Mouse (Mus musculus): ENCODE data around the gene Sstr3.

Gene Sstr3

DNA sequence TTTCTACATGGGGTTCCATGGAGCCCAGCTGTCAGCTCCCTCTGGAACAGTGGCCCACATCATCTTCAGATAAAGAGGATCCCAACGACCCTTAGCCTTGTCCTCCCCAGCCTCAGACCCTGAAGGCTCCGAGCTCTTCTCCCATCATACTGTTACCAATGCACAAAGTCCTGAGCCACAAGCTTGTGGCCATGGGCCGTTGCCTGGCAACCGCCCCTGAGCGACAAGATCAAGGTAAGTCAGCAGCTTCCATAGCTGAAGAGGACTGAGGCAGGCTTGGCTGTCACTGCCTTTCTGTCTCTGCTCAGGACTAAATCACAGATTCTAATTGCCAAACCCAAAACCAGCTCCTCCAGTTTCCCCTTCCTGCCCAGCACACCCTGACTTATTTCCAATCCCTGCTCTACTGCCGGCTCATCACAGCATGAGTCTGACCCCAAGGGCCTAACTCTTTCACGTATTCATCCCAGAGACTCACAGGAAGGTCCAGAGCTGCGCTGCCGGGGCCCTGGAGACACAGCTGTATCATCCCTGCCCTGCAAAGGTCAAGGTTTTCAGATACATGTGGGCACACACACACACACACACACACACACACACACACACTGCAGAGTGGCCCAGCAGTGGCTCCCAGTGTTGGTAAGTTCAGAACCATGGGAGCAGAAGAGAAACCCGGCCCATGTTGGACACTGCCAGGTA lies 8.6 kb downstream of the Sstr3 start:
- in situ Hi-C loops (cut with MboI; ENCODE audit: low pct_unique_long_range_greater_than_20kb in 1 of 2, low sequenced_read_pairs in 2 of 2, unreplicated experiment in 1 of 2) = loop anchor here in 1 of 2 experiments (5.0 kb wide), 1 partner anchor 184 kb away; no protein-coding TSS in a partner anchor

DNA sequence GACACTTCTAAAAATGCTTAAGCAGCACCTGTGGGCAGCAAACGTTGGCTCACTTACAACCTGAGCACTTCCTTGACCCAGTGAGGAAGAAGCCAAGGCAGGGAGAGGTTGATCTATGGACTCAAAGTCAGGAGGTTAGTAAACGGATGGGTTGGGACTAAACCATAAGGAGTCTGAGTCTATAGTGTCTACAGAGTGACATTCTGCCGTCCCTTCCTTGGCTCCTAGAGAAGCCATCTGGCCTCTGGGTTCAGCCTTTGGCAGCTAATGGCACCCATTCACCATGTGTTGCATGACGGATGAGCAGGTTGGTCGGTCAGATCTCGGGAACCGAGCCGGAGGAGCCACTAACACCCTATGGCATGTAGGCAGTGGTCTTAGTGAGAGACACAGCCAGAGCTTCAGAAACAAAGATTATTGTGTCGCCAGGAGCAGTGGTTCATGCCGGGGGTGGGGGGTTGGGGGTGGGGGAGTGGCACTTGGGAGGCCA lies 11.1 kb downstream of the Sstr3 start:
- in situ Hi-C loops (cut with MboI; ENCODE audit: low pct_unique_long_range_greater_than_20kb in 1 of 2, low sequenced_read_pairs in 2 of 2, unreplicated experiment in 1 of 2) = no loop called here

DNA sequence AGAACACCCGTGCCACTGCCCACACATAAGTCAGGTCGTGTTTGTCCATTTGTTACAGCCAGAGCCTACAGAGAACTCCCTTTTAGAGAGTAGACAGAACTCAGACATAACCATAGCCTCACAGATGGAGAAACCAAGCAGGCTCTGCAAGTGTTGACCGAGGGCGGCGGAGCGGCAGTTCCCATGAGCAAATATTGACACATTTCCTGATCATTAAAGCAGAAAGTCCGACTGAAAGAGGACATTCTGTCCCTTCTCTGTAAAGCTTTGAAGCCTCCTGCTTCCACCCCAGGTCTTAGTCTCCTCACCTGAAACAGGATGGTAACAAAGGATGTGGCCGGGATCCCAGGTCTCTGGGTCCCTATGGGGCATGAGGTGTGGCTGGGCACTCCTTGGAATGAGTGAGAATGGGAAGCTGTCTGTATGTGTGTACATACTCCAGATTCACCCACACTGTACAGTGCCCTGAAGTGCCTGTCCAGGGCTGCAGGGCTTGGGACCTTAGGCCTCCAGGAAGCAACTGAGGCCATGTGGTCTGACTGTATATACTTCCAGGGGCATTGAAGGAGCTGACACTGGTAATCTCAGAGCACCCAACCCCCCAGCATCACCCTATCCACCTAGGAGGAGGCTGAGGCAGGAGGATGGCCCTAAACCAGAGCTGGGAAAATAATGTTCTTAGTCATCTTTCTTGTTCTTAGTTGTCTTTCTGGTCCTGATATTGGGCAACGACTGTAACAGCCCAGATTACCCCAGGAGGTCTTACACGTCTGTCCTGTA lies 11.7 kb downstream of the Sstr3 start:
- in situ Hi-C loops (cut with MboI; ENCODE audit: low pct_unique_long_range_greater_than_20kb in 1 of 2, low sequenced_read_pairs in 2 of 2, unreplicated experiment in 1 of 2) = no loop called here

DNA sequence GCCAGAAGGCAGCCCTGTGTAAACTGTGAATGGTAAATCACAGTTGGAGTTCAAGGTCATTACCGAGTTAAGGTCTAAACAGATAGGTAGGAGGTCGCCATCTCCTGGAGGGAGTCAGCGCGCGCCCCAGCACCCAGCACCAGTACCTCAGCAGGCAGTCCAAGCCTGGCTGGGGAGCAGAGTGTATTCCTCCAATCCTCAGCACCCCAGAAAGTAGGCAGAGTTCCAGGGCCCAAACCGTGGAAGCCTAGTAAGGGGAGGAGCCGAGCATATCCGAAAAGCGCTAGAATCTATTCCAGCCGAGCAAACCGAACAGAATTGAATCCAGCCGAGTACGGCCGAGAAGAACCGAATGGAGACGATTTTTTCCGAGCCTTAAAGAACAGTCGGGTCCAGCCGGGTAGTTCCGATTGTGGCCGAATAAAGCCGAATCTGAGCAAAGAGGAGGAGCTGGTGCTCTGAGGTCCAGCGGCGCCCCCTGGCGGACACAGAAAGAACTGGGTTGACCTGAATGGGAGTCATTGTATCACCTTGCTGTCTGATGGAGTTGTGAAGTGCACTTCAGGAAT lies 12.5 kb downstream of the Sstr3 start:
- in situ Hi-C loops (cut with MboI; ENCODE audit: low pct_unique_long_range_greater_than_20kb in 1 of 2, low sequenced_read_pairs in 2 of 2, unreplicated experiment in 1 of 2) = no loop called here

DNA sequence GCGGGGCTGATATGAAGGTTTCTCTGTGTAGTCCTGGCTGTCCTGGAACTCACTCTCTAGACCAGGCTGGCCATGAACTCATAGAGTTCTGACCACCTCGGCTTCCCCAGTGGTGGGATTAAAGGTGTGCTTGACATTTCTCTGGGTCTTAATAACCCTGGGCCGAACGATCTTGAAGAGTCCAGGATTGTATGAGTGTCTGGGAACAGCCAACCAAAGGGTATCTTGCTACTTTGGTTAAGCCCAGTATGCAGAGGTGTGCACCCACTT lies 13.1 kb downstream of the Sstr3 start:
- in situ Hi-C loops (cut with MboI; ENCODE audit: low pct_unique_long_range_greater_than_20kb in 1 of 2, low sequenced_read_pairs in 2 of 2, unreplicated experiment in 1 of 2) = no loop called here

DNA sequence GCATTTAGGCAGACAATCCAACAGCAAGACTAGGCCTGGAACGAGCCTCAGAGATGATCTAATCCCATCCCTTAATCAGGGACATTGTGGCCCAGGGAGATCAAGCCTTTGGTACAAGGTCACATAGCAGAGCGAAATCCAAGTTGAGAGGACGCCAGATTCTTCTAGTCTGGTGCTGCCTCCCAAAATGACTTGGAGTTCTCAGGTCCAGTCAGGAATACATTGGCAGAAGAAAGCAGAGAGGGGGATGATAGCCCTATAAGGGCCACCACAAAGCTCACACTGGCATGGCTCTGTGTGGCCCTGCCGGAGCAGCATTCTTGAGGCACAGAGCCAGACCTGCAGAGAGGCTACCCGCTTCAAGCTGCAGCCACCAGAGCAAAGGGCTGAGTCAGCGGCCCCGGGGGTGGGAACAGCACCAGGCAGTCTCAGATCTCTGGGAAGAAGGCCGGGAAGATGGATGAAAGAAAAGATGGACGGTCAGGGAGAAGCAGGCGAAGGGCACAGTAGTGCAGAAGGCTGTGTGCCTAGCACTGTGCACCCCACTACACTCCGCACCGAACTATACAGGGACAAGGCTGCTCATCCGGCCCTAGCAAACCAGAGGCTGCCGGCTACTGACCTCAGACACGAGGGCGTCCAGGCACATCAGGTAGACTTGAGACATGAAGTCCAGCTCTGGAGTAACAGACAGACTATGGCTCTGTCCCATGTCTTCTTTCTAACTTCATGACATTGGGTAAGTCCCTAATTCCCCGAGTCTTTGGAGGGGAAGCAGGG lies 13.6 kb downstream of the Sstr3 start, which contains the start of gene C1qtnf6:
C1qtnf6 (minus strand) TSS at position 746 of the 780 bp plus-strand sequence.
- in situ Hi-C loops (cut with MboI; ENCODE audit: low pct_unique_long_range_greater_than_20kb in 1 of 2, low sequenced_read_pairs in 2 of 2, unreplicated experiment in 1 of 2) = no loop called here

DNA sequence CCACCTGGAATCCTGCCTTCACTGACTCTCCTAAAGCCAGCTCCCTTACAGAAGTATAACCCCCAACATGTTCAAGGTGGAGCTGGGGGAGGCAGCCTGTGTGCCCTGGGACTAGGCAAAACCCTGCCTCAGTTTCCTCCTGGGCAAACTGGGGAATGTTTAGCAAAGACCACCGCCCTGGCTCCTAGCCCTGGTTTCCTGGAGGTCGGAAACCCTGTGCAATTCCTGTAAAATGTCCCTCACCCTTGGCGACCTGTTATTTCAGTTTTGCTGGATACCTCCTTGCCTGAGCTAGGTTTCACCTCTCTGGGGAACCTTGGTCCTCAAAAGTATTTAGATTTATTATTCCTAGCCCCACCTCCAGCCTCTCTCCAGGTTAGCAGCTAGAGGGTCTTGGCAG lies 14.3 kb downstream of the Sstr3 start:
- in situ Hi-C loops (cut with MboI; ENCODE audit: low pct_unique_long_range_greater_than_20kb in 1 of 2, low sequenced_read_pairs in 2 of 2, unreplicated experiment in 1 of 2) = no loop called here

DNA sequence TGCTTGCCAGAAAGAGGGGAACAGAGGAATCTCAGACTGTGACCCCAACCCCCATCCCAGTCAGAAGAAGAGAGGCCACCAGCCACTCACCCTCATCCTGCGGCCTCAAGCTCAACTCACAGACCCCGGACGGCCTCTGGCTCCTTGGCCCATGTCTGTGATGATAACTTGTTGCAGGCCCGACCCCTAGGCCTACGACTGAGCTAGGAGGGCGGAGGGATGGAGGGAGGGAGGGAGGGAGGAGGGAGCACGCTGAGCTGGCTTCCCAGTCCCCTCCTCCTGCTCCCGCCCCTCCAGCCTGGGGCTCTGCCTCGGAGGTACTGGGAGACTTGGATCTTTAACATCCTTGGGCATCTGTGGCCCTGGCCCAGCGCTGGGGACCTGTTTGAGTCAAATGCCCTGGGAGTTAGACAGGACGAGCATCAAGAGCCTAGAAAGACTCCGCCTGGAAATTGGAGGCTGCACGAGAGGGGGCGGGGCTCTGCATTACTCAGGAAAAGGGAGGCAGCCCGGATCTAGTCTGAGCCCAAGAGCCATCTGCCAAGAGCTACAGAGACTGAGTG lies 15.0 kb downstream of the Sstr3 start:
- in situ Hi-C loops (cut with MboI; ENCODE audit: low pct_unique_long_range_greater_than_20kb in 1 of 2, low sequenced_read_pairs in 2 of 2, unreplicated experiment in 1 of 2) = no loop called here

DNA sequence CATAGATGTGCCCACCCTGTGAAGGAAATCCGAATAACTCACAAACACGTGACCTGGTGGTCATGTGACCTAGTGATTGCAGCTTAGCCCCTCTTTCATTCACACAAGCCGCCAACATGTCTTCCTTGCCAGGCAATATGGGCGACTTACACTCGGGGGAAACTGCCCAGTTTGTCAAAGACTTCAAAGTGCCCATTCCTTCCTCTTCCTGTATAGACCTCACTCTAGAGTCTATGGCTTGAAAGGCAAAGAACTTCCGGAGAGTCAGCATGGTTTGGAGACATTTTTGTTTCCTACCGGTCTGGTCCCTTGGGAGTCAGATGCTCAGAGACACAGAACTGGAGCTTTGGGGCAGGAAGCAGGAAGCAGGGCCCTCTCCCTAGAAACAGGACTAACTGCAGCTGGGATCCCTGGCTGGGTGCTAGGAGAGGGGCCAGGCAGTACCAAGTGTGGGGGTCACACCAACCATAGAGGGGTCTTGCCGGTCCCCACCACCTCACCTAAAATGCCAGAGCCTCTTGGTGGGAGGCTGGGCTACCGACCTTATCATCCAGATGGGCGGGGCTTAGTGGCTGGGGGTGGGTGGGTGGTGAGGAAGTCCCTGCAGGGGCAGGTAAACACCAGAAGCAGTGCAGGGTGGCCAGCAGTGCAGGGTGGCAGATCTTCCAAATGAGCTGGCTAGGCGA lies 15.6 kb downstream of the Sstr3 start:
- in situ Hi-C loops (cut with MboI; ENCODE audit: low pct_unique_long_range_greater_than_20kb in 1 of 2, low sequenced_read_pairs in 2 of 2, unreplicated experiment in 1 of 2) = no loop called here

DNA sequence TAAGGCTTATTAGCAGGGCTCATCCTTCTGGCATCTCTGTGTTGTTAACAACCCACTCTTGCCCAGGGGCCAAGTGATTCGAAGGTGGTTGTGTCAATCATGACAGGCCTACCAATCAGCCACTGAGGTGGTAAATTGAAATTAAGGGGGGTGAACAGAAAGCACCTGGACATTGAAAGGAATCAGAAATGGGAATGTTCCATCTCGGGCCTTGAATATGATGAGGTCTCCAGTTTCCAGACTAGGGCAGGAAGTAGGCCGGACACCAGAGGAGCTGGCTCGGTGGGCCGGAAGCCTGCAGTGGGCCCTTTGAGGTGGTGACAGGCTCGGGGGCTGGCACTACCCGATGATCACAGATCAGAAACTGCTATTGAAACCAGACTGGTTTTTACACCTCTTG lies 16.5 kb downstream of the Sstr3 start:
- in situ Hi-C loops (cut with MboI; ENCODE audit: low pct_unique_long_range_greater_than_20kb in 1 of 2, low sequenced_read_pairs in 2 of 2, unreplicated experiment in 1 of 2) = no loop called here

DNA sequence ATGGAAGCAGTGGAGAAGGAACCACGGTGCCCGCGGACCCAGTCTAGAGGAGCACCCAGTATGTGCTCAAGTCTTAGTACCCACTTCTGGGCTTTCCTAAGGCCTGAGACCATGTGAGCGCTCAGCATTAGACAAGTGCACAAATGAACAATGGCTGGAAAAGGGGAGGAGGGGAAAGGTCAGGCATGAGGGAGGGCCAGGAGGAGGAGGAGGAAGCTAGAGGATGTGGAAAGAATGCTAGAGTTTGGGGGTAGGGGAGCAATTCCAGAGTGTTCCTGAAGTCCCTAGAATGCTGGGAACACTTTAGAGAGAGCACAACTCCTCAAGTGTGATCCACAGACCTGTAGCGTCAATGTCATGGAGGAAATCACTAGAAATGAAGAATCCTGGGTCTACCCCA lies 20.3 kb downstream of the Sstr3 start:
- in situ Hi-C loops (cut with MboI; ENCODE audit: low pct_unique_long_range_greater_than_20kb in 1 of 2, low sequenced_read_pairs in 2 of 2, unreplicated experiment in 1 of 2) = no loop called here

DNA sequence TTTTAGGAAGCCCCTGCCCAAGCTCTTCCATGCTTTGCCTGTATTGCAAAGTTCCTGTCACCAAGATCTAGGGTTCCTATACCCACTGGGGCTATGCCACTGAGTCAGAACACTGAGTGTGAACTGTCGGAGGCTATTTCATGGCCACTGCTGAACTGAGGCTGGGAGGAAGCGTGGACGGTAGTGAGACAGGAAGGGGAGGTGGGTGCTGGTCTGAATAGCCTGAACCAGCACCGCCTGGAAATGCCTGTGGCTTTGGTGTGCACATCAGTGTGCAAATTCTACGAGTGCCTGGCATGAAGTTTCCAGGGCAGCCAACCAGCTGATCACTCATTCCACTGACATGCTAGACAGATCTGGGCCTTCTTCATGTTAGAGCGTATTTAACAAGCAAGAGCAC lies 22.6 kb downstream of the Sstr3 start:
- in situ Hi-C loops (cut with MboI; ENCODE audit: low pct_unique_long_range_greater_than_20kb in 1 of 2, low sequenced_read_pairs in 2 of 2, unreplicated experiment in 1 of 2) = no loop called here

DNA sequence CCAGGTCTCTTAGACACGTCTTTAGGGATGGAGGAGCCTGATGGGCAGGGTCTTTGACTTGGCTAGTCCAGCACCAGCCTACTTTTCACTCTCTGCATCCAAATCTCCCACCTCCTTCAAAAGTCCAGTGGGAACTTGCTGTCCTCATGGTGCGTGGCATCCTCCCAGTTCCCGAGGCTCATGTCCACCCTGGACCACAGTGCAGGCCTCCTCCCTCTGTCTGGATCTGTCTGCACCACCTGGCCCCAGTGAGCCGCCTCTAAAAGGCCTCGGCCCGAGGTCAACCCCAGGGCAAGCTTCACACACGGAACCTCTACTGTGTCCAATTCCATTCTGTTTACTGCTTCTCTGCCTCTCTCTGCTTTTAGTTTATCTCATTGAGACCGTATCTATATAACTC lies 23.2 kb downstream of the Sstr3 start:
- in situ Hi-C loops (cut with MboI; ENCODE audit: low pct_unique_long_range_greater_than_20kb in 1 of 2, low sequenced_read_pairs in 2 of 2, unreplicated experiment in 1 of 2) = no loop called here

DNA sequence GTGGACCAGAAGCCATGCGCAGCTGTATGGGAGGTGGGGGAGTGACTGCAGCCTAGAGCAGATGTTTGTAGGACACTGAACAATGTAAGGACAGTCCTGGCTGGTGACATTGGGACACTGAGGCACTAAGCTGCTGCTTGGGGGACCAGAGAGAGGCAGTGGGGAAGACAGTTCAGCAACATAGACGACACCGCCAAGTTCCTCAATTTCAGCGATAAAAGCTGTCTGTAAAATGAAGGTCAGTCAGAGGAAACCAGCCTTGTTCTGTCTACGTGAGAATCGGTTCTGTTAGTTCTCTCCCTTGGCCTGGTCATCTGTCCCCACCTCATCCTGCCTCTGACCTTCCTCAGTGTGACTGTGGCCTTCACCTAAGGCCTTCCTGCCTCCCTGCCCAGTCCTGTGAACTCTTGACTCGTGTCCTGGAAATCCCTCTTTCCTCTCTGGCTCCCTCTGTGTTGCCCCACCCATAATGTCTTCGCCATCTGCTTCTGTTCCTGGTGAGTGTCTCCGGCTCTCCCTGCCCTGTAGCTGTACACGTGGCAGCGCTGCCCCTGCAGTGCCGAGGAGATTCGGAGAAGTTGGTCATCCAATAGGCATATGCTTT lies 24.3 kb downstream of the Sstr3 start:
- in situ Hi-C loops (cut with MboI; ENCODE audit: low pct_unique_long_range_greater_than_20kb in 1 of 2, low sequenced_read_pairs in 2 of 2, unreplicated experiment in 1 of 2) = no loop called here

DNA sequence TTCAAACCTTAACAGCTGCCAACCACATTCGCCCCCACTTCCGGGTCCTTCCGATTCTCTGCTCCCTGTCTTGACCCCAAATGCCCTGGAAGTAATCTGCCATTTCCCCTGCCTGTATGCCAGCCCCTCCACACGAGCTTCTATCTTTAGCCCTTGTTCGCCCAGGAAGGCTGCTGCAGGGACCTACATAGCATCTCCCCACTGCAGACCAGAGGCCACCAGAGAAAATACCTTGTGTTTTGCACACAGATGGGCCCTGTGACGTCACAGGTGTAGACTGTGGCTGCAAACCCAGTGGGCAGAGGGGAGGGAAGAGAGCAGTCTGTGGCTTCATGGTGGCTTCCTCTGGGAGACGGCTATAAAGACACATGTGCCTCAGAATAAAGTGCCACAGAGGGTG lies 26.3 kb downstream of the Sstr3 start:
- in situ Hi-C loops (cut with MboI; ENCODE audit: low pct_unique_long_range_greater_than_20kb in 1 of 2, low sequenced_read_pairs in 2 of 2, unreplicated experiment in 1 of 2) = no loop called here

DNA sequence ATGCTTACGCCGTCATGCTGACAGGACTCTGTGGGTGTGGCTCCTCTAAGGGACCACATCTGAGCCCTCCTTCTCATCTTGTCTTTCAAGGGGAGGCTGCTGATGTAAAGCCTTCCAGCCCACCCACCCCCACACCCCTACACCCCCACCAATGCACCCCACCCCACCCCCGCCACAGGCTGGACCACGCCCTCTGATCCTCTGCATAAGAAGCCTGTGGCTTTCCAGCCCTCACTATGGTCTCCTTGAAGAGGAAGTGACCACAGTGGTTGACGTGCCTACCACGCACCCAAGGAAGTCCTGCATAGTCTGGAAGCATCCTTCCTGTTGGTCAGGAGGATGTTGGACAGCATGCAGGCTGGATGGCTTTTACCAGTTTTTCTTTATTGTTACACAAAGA lies 28.7 kb downstream of the Sstr3 start:
- in situ Hi-C loops (cut with MboI; ENCODE audit: low pct_unique_long_range_greater_than_20kb in 1 of 2, low sequenced_read_pairs in 2 of 2, unreplicated experiment in 1 of 2) = no loop called here

DNA sequence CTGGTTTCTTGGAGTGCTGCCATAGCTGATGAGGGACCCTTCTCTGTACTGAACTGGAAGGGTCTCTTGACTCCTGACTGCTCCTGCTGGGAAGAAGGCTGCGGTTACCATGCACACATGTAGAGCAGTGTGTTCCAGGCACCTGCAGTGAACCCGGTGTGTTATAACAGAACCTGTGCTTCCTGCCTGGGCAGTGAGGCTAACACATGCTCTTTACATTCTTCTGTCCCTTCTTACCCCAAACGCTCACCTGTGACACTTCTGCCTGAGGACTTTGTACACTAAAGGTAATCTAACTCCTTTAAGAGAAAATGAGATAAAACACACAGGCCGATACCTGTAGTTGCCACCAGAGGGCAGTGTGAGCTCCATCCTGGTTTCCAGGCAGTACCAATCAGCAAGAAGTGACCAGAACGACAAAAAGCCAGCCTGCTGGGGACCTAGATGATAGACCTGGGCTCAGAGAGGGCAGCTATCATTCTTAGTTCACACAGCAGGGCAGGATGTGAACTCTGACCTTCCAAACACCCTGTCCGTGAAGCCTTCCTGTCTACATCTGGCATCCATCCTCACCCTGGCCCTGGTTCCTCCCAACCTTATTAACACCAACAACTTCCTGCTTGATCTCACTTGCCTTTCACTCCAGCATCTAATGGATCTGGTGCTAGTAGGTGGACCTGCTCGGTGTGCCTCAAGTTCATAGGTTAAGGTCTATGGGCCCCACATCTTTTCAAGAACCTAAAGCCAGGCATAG lies 29.9 kb downstream of the Sstr3 start:
- in situ Hi-C loops (cut with MboI; ENCODE audit: low pct_unique_long_range_greater_than_20kb in 1 of 2, low sequenced_read_pairs in 2 of 2, unreplicated experiment in 1 of 2) = no loop called here

Data from mouse embryonic stem cell (cell line).